ENCODE assay signal across 8 mouse cellular contexts in genomic region chr15:95574661-95575060, GRCm38 (mm10). TPM values are rescaled to one million over a fixed set of nuclear protein-coding genes. Genes with fewer than 3 reads are reported as not detected.
DNase-seq lines count a peak whose midpoint lies in the region; ATAC-seq and TF ChIP-seq lines count a peak whose summit lies in the region.

No protein-coding gene starts in this region.

- no peak for TF ChIP-seq POLR2A in lung, adult 2 months (IDR thresholded peaks at IDR 0.05; ENCODE audit: borderline replicate concordance, extremely low read depth, low read depth, low read length)

- H3K27me3 ChIP-seq in forebrain, embryonic 13.5 days, result 0 out of 2 replicates have a peak, but pooled peaks cover 6% of the 10 kb centered on the region
- H3K27me3 ChIP-seq in kidney, postnatal 0 days (ENCODE audit: insufficient read depth, low read length), result no peaks in the 10 kb centered on the region

- H3K27ac ChIP-seq in forebrain, embryonic 13.5 days, result no peak overlapping the region
- H3K27ac ChIP-seq in kidney, postnatal 0 days, result no peak overlapping the region

- H3K9me3 ChIP-seq in forebrain, embryonic 13.5 days (replicated peaks), result no peaks in the 10 kb centered on the region
- no peaks in the 10 kb centered on the region for H3K9me3 ChIP-seq in kidney, postnatal 0 days (replicated peaks; ENCODE audit: low read length)

- TF ChIP-seq CTCF in kidney, postnatal 0 days (IDR thresholded peaks at IDR 0.05; ENCODE audit: low read depth), result peak; percentile 85
- TF ChIP-seq CTCF in lung, adult 2 months (IDR thresholded peaks at IDR 0.05; ENCODE audit: insufficient read depth, low read length), result no peak

- no peak overlapping the region for H3K4me3 ChIP-seq in forebrain, embryonic 13.5 days
- H3K4me3 ChIP-seq in kidney, postnatal 0 days (replicated peaks; ENCODE audit: low read depth, low read length), result no peak overlapping the region
- H3K4me3 ChIP-seq in lung, adult 2 months (replicated peaks; ENCODE audit: extremely low read depth, low read depth, low read length), result no peak overlapping the region

- no peaks in the 10 kb centered on the region for H3K36me3 ChIP-seq in forebrain, embryonic 13.5 days (ENCODE audit: poor library complexity, severe bottlenecking)
- no peaks in the 10 kb centered on the region for H3K36me3 ChIP-seq in kidney, postnatal 0 days (ENCODE audit: insufficient read depth, low read length)

- DNase-seq in thymus, postnatal 0 days (ENCODE audit: low spot score), result peak; percentile 53
- DNase-seq in thymus, postnatal 36 days, result no peak
- peak; percentile 21 for DNase-seq in c-Kit-positive CD71-positive TER-119-negative erythroid progenitor cells, embryonic 14.5 days (ENCODE audit: low read depth)
- DNase-seq in kidney, postnatal 0 days (ENCODE audit: low spot score), result peak; percentile 78
- DNase-seq in lung, adult 2 months, result peak; percentile 4
- DNase-seq in right cerebral cortex, adult 18-20 months, result peak; percentile 41

- WGBS in forebrain, embryonic 13.5 days, result 12% methylated on average over 5 of the region's 5 CpGs
- 16% methylated on average over 5 of the region's 5 CpGs for WGBS in kidney, postnatal 0 days
- WGBS in lung, adult 2 months, result 18% methylated on average over 5 of the region's 5 CpGs

- H3K4me2 ChIP-seq in forebrain, embryonic 13.5 days, result no peak overlapping the region
- no peak overlapping the region for H3K4me2 ChIP-seq in kidney, postnatal 0 days (ENCODE audit: low read length)

- peaks cover 9% of the 10 kb centered on the region for H3K4me1 ChIP-seq in forebrain, embryonic 13.5 days
- H3K4me1 ChIP-seq in kidney, postnatal 0 days (replicated peaks; ENCODE audit: insufficient read depth, low read length), result no peaks in the 10 kb centered on the region
- H3K4me1 ChIP-seq in lung, adult 2 months (ENCODE audit: control insufficient read depth, insufficient read depth, low read length), result no peaks in the 10 kb centered on the region

- H3K9ac ChIP-seq in forebrain, embryonic 13.5 days, result no peak overlapping the region
- no peak overlapping the region for H3K9ac ChIP-seq in kidney, postnatal 0 days (ENCODE audit: low read depth, low read length)

- peak; percentile 61; the same call in 1 of the 2 replicates for ATAC-seq in forebrain, embryonic 13.5 days
- ATAC-seq in kidney, postnatal 0 days (replicated peaks; ENCODE audit: low FRiP score, low read depth), result no peak
- no peak for ATAC-seq in monocyte, adult 5-6 weeks (replicated peaks; ENCODE audit: insufficient number of reproducible peaks, low FRiP score, low TSS enrichment, poor library complexity, severe bottlenecking)

RNA-seq across cellular contexts. Expression of gene Nell2, which starts 46.3 kb away (rescaled TPM):
- 4.7 and 4.9 TPM in 2 replicates for polyA plus RNA-seq in thymus, postnatal 0 days (2015; fragmentation: Nextera tagmentation; extraction: Ambion mirVana)
- 124 and 150 TPM in 2 replicates for polyA plus RNA-seq in forebrain, embryonic 13.5 days (2015; fragmentation: Nextera tagmentation; extraction: Ambion mirVana)
- 8.2 and 9.1 TPM in 2 replicates for polyA plus RNA-seq in kidney, postnatal 0 days (2015; fragmentation: Nextera tagmentation; extraction: Ambion mirVana)
- polyA plus RNA-seq in lung, adult 2 months (2012; rRNA removed), result 0.03 and 0.30 TPM in 2 replicates
- total RNA-seq in monocyte, adult 5-6 weeks (2017), result not detected in 3 replicates

Comparison
In these comparisons a context has a peak if more than half of its experiments do, and no peak if none do; other contexts are left out.
1. DNase-seq: peak in thymus, postnatal 0 days (single experiment), c-Kit-positive CD71-positive TER-119-negative erythroid progenitor cells, embryonic 14.5 days (single experiment), kidney, postnatal 0 days (single experiment), lung, adult 2 months (single experiment) and right cerebral cortex, adult 18-20 months (single experiment); none in thymus, postnatal 36 days (0 of 2).
2. RNA of gene Nell2, which starts 46.3 kb away (polyA plus RNA-seq): 124 to 150 TPM in forebrain, embryonic 13.5 days; 8.2 to 9.1 TPM in kidney, postnatal 0 days, 4.7 to 4.9 TPM in thymus, postnatal 0 days and 0.03 to 0.30 TPM in lung, adult 2 months; every median in the first group is over 10 times any median in the second.